Mouse (Mus musculus) forebrain, postnatal 0 days (tissue): ENCODE measurements around the gene Dact1. TPM values are rescaled to one million over a fixed set of nuclear protein-coding genes. Genes with fewer than 3 reads are reported as not detected.

ENCODE experiments used
- ATAC-seq: fragments of 200-750 bp; cut with Nextera tagmentation; 2 replicates; pipeline ENCODE4 v1.8.0; 2017; ENCODE audit warnings: mild to moderate bottlenecking, moderate library complexity
- DNase-seq: peaks from one replicate; pipeline ENCODE4 v3.0.0-alpha.2; 2015
- H3K27ac ChIP-seq: fragments of 300-500 bp; sonication (generic); 2 replicates; pipeline ENCODE4 v1.5.1; 2014; ENCODE audit warnings: low read depth, mild to moderate bottlenecking, antibody characterized with exemption, low read length, moderate library complexity, mixed read lengths
- H3K27me3 ChIP-seq: fragments of 300-500 bp; sonication (generic); 2 replicates; pipeline ENCODE4 v1.6.1; 2014; ENCODE audit warnings: mild to moderate bottlenecking, low read length, mixed read lengths; ENCODE audit not compliant: insufficient read depth
- H3K36me3 ChIP-seq: fragments of 300-500 bp; sonication (generic); 2 replicates; pipeline ENCODE4 v1.6.1; 2014; ENCODE audit warnings: mild to moderate bottlenecking, moderate library complexity; ENCODE audit not compliant: insufficient read depth
- H3K4me1 ChIP-seq: fragments of 300-500 bp; sonication (generic); 2 replicates; pipeline ENCODE4 v1.6.1; 2014; ENCODE audit warnings: antibody characterized with exemption; ENCODE audit not compliant: insufficient read depth
- H3K4me2 ChIP-seq: fragments of 300-500 bp; sonication (generic); 2 replicates; pipeline ENCODE4 v1.6.1; 2014; ENCODE audit warnings: low read depth, mild to moderate bottlenecking, moderate library complexity
- H3K4me3 ChIP-seq: fragments of 300-500 bp; sonication (generic); 2 replicates; pipeline ENCODE4 v1.5.1; 2014; ENCODE audit warnings: low read depth, low read length, mixed read lengths
- H3K9ac ChIP-seq: fragments of 300-500 bp; sonication (generic); 2 replicates; pipeline ENCODE4 v1.6.1; 2014; ENCODE audit warnings: mild to moderate bottlenecking
- H3K9me3 ChIP-seq: fragments of 300-500 bp; sonication (generic); 2 replicates; pipeline ENCODE4 v1.6.1; 2016; ENCODE audit warnings: low read length
- CTCF ChIP-seq: sonication (generic); IDR thresholded peaks from 2 replicates; pipeline ENCODE4 v1.5.1; 2016; ENCODE audit warnings: antibody characterized with exemption, control low read depth, low read depth
- WGBS: fragments of 180-500 bp; shearing (Covaris S2); extraction: QIAGEN DNeasy Blood & Tissue Kit; methylation state at CpG from one replicate; pipeline ENCODE4 v1.1.7; 2014; 5-methylcytosine and 5-hydroxymethylcytosine counted together
- polyA plus RNA-seq: library from polyadenylated mRNA; unstranded; fragments of >200 nt; fragmentation: Nextera tagmentation; extraction: Ambion mirVana; gene quantifications from 2 replicates; pipeline ENCODE4 v1.2.1, GENCODE M21; 2015
- total RNA-seq: library from RNA; depleted of rRNA; stranded (reverse); fragments of >200 nt; gene quantifications from 2 replicates; pipeline ENCODE4 v1.2.3, GENCODE M21; 2014

Dact1 gene
- total and polyA plus RNA-seq, 2 experiments from 2014 or later, result 26.3 to 102 TPM

DNA sequence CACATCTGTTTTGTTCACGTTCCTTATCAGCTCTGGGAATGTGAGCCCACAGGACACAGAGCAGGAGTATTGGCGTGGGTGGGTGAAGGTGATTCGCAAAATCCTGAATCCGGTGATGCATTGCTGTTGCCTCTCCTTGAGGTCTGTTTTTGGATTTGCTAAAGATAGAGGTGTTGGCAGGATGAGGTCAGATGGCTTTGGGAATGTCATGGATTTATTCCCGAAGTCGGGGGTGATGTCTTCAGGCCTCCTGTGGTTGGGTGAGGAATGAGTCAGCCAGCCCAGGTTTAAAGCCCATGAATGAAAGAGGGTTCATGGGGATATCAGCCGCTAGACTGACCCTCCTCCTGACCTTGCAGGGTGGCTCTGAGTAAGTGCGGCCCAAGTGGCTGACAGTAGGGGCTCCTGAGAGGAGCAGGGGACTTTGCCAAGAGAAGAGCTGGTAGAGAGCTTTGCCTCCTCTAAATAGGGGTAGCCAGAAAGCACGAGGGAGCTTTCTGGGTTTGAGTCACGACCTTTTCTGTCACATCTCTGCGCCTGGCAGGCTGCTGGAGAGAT, 27.4 kb downstream of the Dact1 start:
- no peak overlapping the region for H3K4me2 ChIP-seq
- H3K36me3 ChIP-seq, result no peaks in the 10 kb centered on the region
- H3K4me3 ChIP-seq, result no peak overlapping the region
- no peaks in the 10 kb centered on the region for H3K27me3 ChIP-seq
- H3K9me3 ChIP-seq, result no peaks in the 10 kb centered on the region
- no peak overlapping the region for H3K27ac ChIP-seq
- no peak for ATAC-seq
- DNase-seq, result no peak
- WGBS, result 77% methylated on average over 11 of the region's 11 CpGs
- H3K4me1 ChIP-seq, result 0 out of 2 replicates have a peak, but pooled peaks cover 7% of the 10 kb centered on the region
- no peak for TF ChIP-seq CTCF
- no peak overlapping the region for H3K9ac ChIP-seq

DNA sequence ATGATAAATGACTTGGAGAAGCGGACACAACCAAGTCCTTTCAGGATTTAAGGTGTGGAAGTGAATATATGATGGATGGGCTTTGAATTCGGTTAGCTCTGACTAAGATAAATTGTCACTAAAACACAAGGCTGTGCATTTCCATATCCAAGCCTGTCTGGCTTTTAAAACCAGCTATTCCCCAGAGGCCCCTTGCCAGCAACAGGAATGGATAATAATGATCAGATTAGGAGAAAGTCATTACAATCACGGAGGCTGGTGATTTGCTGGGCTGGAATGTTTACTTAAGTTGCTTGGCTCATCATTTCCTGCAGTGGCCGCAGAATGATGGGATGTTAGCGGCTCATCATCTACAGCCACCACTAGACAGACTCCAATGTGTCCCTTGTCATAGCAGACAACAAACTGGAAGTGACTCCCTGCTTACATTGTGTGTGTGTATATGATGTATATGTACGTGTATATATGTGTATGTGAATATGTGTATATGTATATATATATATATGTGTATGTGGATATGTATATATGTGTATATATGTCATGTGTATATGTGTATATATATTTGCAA, 28.3 kb downstream of the Dact1 start:
- ATAC-seq (no peak), DNase-seq (no peak)
- Histone ChIP-seq H3K4me3 (no peak overlapping the region), H3K4me2 (no peak overlapping the region), H3K9me3 (no peaks in the 10 kb centered on the region), H3K9ac (no peak overlapping the region), H3K27me3 (no peaks in the 10 kb centered on the region), H3K27ac (no peak overlapping the region), H3K4me1 (0 out of 2 replicates have a peak, but pooled peaks cover 7% of the 10 kb centered on the region), H3K36me3 (no peaks in the 10 kb centered on the region)
- TF ChIP-seq CTCF, result no peak
- WGBS, result 68% methylated on average over 6 of the region's 6 CpGs

DNA sequence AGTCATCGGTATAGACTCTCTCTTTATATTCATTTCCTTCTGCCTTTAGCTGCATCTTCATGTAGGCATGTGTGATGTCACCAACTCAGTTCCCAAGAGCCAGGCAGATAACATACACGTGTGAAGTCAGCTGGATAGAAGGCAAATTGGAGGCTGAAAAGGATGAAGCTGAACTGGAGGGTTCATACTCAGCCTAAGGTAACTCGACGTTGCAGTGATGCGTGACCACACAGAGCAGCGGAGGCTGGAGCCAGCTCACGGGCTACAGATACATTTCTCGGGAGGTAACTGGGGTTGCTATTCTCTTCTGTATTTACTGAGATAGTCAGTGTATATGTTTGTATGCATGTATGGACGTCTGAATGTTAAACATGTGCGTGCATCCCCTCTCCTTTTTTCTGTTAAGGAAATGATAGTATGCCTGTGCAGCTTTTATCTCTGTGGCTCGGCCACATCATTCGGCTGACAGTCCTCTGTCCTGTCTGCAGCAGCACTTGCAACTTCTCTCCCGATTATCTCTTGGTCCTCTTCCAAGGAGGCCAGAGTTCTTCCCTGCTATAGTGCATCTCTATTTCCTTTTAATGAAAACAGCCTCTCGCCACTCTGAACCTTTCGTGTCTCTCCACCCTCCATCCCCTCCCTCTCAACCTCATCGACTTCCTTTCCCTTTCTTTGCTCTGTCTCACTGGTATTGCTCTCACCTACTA, 29.6 kb downstream of the Dact1 start:
- no peaks in the 10 kb centered on the region for H3K36me3 ChIP-seq
- ATAC-seq, result no peak
- H3K9me3 ChIP-seq, result no peaks in the 10 kb centered on the region
- H3K27ac ChIP-seq, result no peak overlapping the region
- no peaks in the 10 kb centered on the region for H3K4me1 ChIP-seq
- DNase-seq, result no peak
- H3K4me3 ChIP-seq, result no peak overlapping the region
- no peak for TF ChIP-seq CTCF
- no peak overlapping the region for H3K4me2 ChIP-seq
- no peak overlapping the region for H3K9ac ChIP-seq
- WGBS, result 73% methylated on average over 16 of the region's 16 CpGs
- no peaks in the 10 kb centered on the region for H3K27me3 ChIP-seq

DNA sequence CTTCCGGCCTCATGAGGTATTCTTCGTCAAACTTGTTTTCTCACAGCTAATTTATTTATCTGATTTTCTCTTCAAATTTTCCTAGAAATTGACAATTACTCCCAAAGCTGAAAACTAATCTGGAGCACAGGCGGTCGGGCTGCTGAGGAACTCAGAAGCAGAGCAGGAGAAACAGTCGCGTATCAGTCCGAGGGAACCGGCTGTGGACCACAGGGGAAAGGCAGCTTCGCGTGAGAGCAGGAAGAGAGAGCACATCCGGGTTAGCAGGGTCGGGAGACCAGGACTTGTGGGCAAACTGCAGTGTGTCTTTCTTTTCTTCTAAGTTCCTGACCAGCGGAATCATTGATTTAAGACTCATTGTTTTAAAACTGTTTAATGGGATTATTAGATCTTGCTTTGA, 32.7 kb downstream of the Dact1 start:
- WGBS, result 59% methylated on average over 13 of the region's 13 CpGs
- Histone ChIP-seq H3K4me2 (no peak overlapping the region), H3K27me3 (no peaks in the 10 kb centered on the region), H3K27ac (no peak overlapping the region), H3K4me3 (no peak overlapping the region), H3K36me3 (no peaks in the 10 kb centered on the region), H3K9me3 (no peaks in the 10 kb centered on the region), H3K9ac (no peak overlapping the region), H3K4me1 (no peaks in the 10 kb centered on the region)
- TF ChIP-seq CTCF, result no peak
- no peak for DNase-seq
- ATAC-seq, result no peak

DNA sequence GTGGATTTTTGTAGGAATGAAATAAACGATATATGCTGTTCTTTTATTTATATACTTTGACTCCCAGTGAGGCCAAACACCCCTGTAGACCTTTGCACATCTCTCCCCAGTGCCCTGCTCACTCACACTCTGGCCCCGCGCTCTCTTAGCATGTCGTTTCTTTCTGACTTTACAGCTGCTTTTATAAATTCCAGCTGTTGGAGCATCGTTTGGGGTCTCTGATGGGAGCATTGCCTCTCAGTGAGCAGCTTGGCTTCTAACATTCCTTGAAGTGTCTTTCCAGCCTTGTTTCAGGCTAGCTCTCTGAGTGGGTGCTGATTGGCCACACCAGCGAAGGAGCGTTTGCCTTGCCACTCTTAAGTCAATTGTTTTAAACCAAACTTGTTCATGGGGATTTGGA, 35.8 kb downstream of the Dact1 start:
- Histone ChIP-seq H3K4me3 (no peak overlapping the region), H3K36me3 (no peaks in the 10 kb centered on the region), H3K9ac (no peak overlapping the region), H3K9me3 (no peaks in the 10 kb centered on the region), H3K27ac (no peak overlapping the region), H3K4me2 (no peak overlapping the region), H3K27me3 (no peaks in the 10 kb centered on the region), H3K4me1 (no peaks in the 10 kb centered on the region)
- DNase-seq (no peak), ATAC-seq (no peak)
- no peak for TF ChIP-seq CTCF
- WGBS, result 79% methylated on average over 7 of the region's 7 CpGs

DNA sequence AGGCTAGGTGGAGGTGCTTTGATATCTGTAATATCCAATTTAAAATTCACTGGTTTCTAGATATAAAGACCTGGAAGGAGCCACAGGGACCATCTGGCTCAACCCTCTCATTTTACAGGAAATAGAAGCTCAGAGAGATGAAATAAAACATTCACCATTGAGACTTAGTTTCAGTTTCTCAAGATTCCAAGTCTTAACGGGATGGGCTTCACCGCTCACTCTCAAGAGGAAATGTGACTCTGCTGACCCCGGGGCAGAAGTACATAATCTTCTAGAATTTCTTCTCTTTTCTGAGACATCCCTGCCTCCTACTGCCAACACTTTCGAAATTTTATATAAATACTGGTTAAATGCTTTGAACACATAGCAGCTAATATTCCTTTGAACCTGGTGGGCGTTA, 36.4 kb downstream of the Dact1 start:
- ATAC-seq (no peak), DNase-seq (no peak)
- no peak overlapping the region for H3K4me2 ChIP-seq
- WGBS, result 69% methylated on average over 5 of the region's 5 CpGs
- no peak overlapping the region for H3K27ac ChIP-seq
- H3K4me3 ChIP-seq, result no peak overlapping the region
- no peaks in the 10 kb centered on the region for H3K9me3 ChIP-seq
- TF ChIP-seq CTCF, result no peak
- H3K36me3 ChIP-seq, result no peaks in the 10 kb centered on the region
- H3K27me3 ChIP-seq, result no peaks in the 10 kb centered on the region
- H3K9ac ChIP-seq, result no peak overlapping the region
- H3K4me1 ChIP-seq, result no peaks in the 10 kb centered on the region

DNA sequence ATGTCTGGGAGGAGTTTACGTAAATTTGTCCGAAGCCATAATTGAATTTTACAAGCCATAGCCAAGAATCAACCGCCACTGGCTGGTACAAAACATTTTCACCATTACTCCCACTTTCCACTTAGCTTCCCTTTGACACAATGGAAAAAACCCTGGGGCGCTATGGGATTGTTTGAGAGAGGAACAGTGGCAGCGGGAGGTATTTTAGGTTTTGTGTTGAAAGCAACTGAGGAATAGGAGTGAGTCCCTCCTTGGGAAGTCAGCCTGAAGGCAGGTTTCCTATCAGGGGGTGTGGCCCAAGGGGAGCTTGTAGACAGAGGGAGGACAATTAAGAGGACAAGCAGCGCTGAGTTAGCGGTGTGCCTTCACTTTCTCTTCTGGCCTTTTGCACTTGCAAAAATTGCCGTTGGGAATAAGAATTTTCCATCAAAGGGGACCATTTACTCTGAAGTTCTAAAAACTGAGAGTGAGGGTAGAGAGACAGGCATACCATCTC, 38.8 kb downstream of the Dact1 start:
- Histone ChIP-seq H3K9me3 (no peaks in the 10 kb centered on the region), H3K36me3 (no peaks in the 10 kb centered on the region), H3K27ac (no peak overlapping the region), H3K4me2 (no peak overlapping the region), H3K4me1 (no peaks in the 10 kb centered on the region), H3K4me3 (no peak overlapping the region), H3K9ac (no peak overlapping the region), H3K27me3 (no peaks in the 10 kb centered on the region)
- TF ChIP-seq CTCF, result no peak
- ATAC-seq (no peak), DNase-seq (no peak)
- WGBS, result 52% methylated on average over 8 of the region's 8 CpGs
